22 mouse cellular contexts compared by ENCODE assay signal in the genomic region with DNA sequence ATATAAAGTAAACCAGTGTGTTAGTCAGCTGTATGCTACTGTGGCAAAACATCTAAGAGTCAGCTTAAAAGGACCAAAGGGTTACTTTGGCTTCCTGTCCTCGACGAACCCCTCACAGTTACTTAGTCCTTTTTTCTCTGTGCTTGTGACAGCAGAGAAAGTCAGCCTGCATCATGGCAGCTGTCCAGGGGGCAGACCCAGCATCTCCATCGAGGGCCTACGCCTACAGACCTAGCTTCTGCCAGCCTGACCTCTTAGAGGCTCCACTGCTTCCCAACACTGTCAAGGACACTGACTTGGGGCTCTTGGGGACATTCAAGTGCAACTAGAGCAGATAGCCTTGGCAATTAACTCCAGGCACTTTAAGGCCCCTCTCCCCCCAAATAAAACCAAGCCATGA.
DNase-seq lines count a peak whose midpoint lies in the region; ATAC-seq and TF ChIP-seq lines count a peak whose summit lies in the region.
"Had no signal": no experiment of that assay in that cellular context is flagged by ENCODE, and none has a peak within 500 bp of the region (broad histone marks: within the 10 kb centered on the region; RNA-seq: fewer than 3 reads in every experiment).

No protein-coding gene starts in this region.

- 68% methylated on average over 4 of the region's 4 CpGs for WGBS in kidney, embryonic 15.5 days
- WGBS in lung, postnatal 0 days = 47% methylated on average over 4 of the region's 4 CpGs
- 54% methylated on average over 4 of the region's 4 CpGs for WGBS in stomach, postnatal 0 days
- WGBS in hindbrain, embryonic 12.5 days = 83% methylated on average over 4 of the region's 4 CpGs

- H3K36me3 ChIP-seq in kidney, embryonic 15.5 days = no peaks in the 10 kb centered on the region
- no peaks in the 10 kb centered on the region for H3K36me3 ChIP-seq in lung, postnatal 0 days (ENCODE audit: insufficient read depth, low read length)
- H3K36me3 ChIP-seq in stomach, postnatal 0 days (ENCODE audit: control insufficient read depth, insufficient read depth, low read length) = no peaks in the 10 kb centered on the region
- H3K36me3 ChIP-seq in hindbrain, embryonic 12.5 days = no peaks in the 10 kb centered on the region
- H3K36me3 ChIP-seq: liver, embryonic 13.5 days; midbrain, embryonic 15.5 days; neural tube, embryonic 12.5 days had no signal

- H3K4me1 ChIP-seq in kidney, embryonic 15.5 days = no peaks in the 10 kb centered on the region
- no peaks in the 10 kb centered on the region for H3K4me1 ChIP-seq in lung, postnatal 0 days (ENCODE audit: insufficient read depth, low read depth, low read length)
- no peaks in the 10 kb centered on the region for H3K4me1 ChIP-seq in stomach, postnatal 0 days (replicated peaks; ENCODE audit: control insufficient read depth, insufficient read depth)
- H3K4me1 ChIP-seq in hindbrain, embryonic 12.5 days = peaks cover 3% of the 10 kb centered on the region; the same call in 1 of the 2 replicates
- H3K4me1 ChIP-seq: hindbrain, embryonic 10.5 days; liver, embryonic 13.5 days; neural tube, embryonic 12.5 days had no signal

- no peaks in the 10 kb centered on the region for H3K9me3 ChIP-seq in kidney, embryonic 15.5 days (replicated peaks)
- H3K9me3 ChIP-seq in lung, postnatal 0 days (ENCODE audit: low read length) = no peaks in the 10 kb centered on the region
- no peaks in the 10 kb centered on the region for H3K9me3 ChIP-seq in stomach, postnatal 0 days (ENCODE audit: control insufficient read depth, low read length)
- H3K9me3 ChIP-seq in hindbrain, embryonic 12.5 days (replicated peaks) = no peaks in the 10 kb centered on the region
- H3K9me3 ChIP-seq: hindbrain, embryonic 10.5 days; liver, embryonic 13.5 days; midbrain, embryonic 15.5 days; neural tube, embryonic 12.5 days had no signal

- no peak for TF ChIP-seq EP300 in lung, postnatal 0 days (IDR thresholded peaks at IDR 0.05)
- TF ChIP-seq EP300 in stomach, postnatal 0 days (optimal IDR thresholded peaks at IDR 0.05) = no peak

- H3K27ac ChIP-seq in kidney, embryonic 15.5 days = no peak overlapping the region
- no peak overlapping the region for H3K27ac ChIP-seq in lung, postnatal 0 days (ENCODE audit: low read length)
- H3K27ac ChIP-seq in stomach, postnatal 0 days (replicated peaks) = no peak overlapping the region
- H3K27ac ChIP-seq in hindbrain, embryonic 12.5 days = no peak overlapping the region
- H3K27ac ChIP-seq: hindbrain, embryonic 10.5 days; liver, embryonic 13.5 days; macrophage; midbrain, embryonic 15.5 days; neural tube, embryonic 12.5 days had no signal

- peak; percentile 46 for DNase-seq in kidney, postnatal 10 days
- DNase-seq in lung, postnatal 0 days (ENCODE audit: low spot score) = peak; percentile 13
- no peak for DNase-seq in lung, postnatal 25 days (ENCODE audit: low spot score)
- peak; percentile 30 to 34 for DNase-seq in heart, postnatal 10 days
- peak; percentile 42 to 66 for DNase-seq in lung, postnatal 4 days
- DNase-seq in stomach, postnatal 0 days (ENCODE audit: low spot score) = no peak
- DNase-seq: adrenal gland, postnatal 25 days; cerebellum, adult 9-10 months; kidney, adult 11 months; liver, embryonic 13.5 days; retina, postnatal 1 day; right cerebral cortex, postnatal 25 days; spleen, adult 18-20 months; thymus, postnatal 25 days had no signal

- intact Hi-C loops in heart, postnatal 10 days (cut with DNase I) = no loop called here

- H3K4me2 ChIP-seq in kidney, embryonic 15.5 days = no peak overlapping the region
- H3K4me2 ChIP-seq in lung, postnatal 0 days (replicated peaks; ENCODE audit: low read depth, low read length) = no peak overlapping the region
- no peak overlapping the region for H3K4me2 ChIP-seq in stomach, postnatal 0 days (replicated peaks; ENCODE audit: low read depth)
- no peak overlapping the region for H3K4me2 ChIP-seq in hindbrain, embryonic 12.5 days (replicated peaks)
- H3K4me2 ChIP-seq: liver, embryonic 13.5 days; midbrain, embryonic 15.5 days; neural tube, embryonic 12.5 days had no signal

- no peak overlapping the region for H3K4me3 ChIP-seq in kidney, embryonic 15.5 days (replicated peaks)
- H3K4me3 ChIP-seq in lung, postnatal 0 days (ENCODE audit: low read depth, low read length) = no peak overlapping the region
- H3K4me3 ChIP-seq in stomach, postnatal 0 days (ENCODE audit: low read depth, low read length) = no peak overlapping the region
- H3K4me3 ChIP-seq in hindbrain, embryonic 12.5 days = no peak overlapping the region
- H3K4me3 ChIP-seq: hindbrain, embryonic 10.5 days; liver, embryonic 13.5 days; midbrain, embryonic 15.5 days; neural tube, embryonic 12.5 days had no signal

- no peaks in the 10 kb centered on the region for H3K27me3 ChIP-seq in kidney, embryonic 15.5 days
- no peaks in the 10 kb centered on the region for H3K27me3 ChIP-seq in lung, postnatal 0 days (replicated peaks; ENCODE audit: insufficient read depth, low read length)
- no peaks in the 10 kb centered on the region for H3K27me3 ChIP-seq in stomach, postnatal 0 days (ENCODE audit: control insufficient read depth, insufficient read depth, low read length)
- no peaks in the 10 kb centered on the region for H3K27me3 ChIP-seq in hindbrain, embryonic 12.5 days
- H3K27me3 ChIP-seq: liver, embryonic 13.5 days; midbrain, embryonic 15.5 days; neural tube, embryonic 12.5 days had no signal

- ATAC-seq in kidney, embryonic 15.5 days (replicated peaks; ENCODE audit: low FRiP score) = no peak
- peak; percentile 16; the same call in 1 of the 2 replicates for ATAC-seq in lung, postnatal 0 days
- no peak for ATAC-seq in stomach, postnatal 0 days (ENCODE audit: low FRiP score, low TSS enrichment)
- no peak for ATAC-seq in hindbrain, embryonic 12.5 days (ENCODE audit: low FRiP score)
- ATAC-seq: CD4-positive, CD25-positive, alpha-beta regulatory T cell, adult 4 months; forebrain, embryonic 14.5 days; midbrain, embryonic 15.5 days had no signal

- H3K9ac ChIP-seq in kidney, embryonic 15.5 days = no peak overlapping the region
- no peak overlapping the region for H3K9ac ChIP-seq in lung, postnatal 0 days (replicated peaks; ENCODE audit: low read depth)
- no peak overlapping the region for H3K9ac ChIP-seq in stomach, postnatal 0 days (ENCODE audit: low read length)
- H3K9ac ChIP-seq in hindbrain, embryonic 12.5 days = no peak overlapping the region
- H3K9ac ChIP-seq: liver, embryonic 13.5 days; midbrain, embryonic 15.5 days; neural tube, embryonic 12.5 days had no signal

- no peak for TF ChIP-seq CTCF in lung, postnatal 0 days (IDR thresholded peaks at IDR 0.05)
- no peak for TF ChIP-seq CTCF in stomach, postnatal 0 days (IDR thresholded peaks at IDR 0.05; ENCODE audit: low read depth)

Comparison
In these comparisons a context has a peak if more than half of its experiments do, and no peak if none do; other contexts are left out.
1. DNase-seq: peak in kidney, postnatal 10 days (single experiment), lung, postnatal 0 days (single experiment), heart, postnatal 10 days (2 of 2) and lung, postnatal 4 days (2 of 2); none in lung, postnatal 25 days (single experiment) and stomach, postnatal 0 days (single experiment).